Mouse (Mus musculus) limb, embryonic 10.5 days (tissue): ENCODE measurements around the gene Med19. TPM values are rescaled to one million over a fixed set of nuclear protein-coding genes. Genes with fewer than 3 reads are reported as not detected.
A peak's percentile ranks its signal among the peaks of the same experiment; 100 is the strongest.
"Not testable (repeated sequence)": the region's sequence is repeated elsewhere in the genome, so short reads cannot be mapped to it uniquely, and the experiment has no call there.

Source experiments
- DNase-seq: peaks from one replicate; pipeline ENCODE4 v3.0.0-alpha.2; 2017; ENCODE audit warnings: low spot score
- H3K27ac ChIP-seq: fragments of 300-500 bp; sonication (generic); 2 replicates; pipeline ENCODE4 v1.5.1; 2016; ENCODE audit warnings: mild to moderate bottlenecking
- H3K27me3 ChIP-seq: fragments of 300-500 bp; sonication (generic); 2 replicates; pipeline ENCODE4 v1.6.1; 2016; ENCODE audit warnings: low read depth, mild to moderate bottlenecking; ENCODE audit not compliant: poor library complexity, severe bottlenecking
- H3K36me3 ChIP-seq: fragments of 300-500 bp; sonication (generic); 2 replicates; pipeline ENCODE4 v1.6.1; 2016; ENCODE audit warnings: mild to moderate bottlenecking, moderate library complexity
- H3K4me1 ChIP-seq: fragments of 300-500 bp; sonication (generic); 2 replicates; pipeline ENCODE4 v1.6.1; 2016
- H3K4me3 ChIP-seq: fragments of 300-500 bp; sonication (generic); 2 replicates; pipeline ENCODE4 v1.5.1; 2016; ENCODE audit warnings: mild to moderate bottlenecking, moderate library complexity
- H3K9me3 ChIP-seq: fragments of 300-500 bp; sonication (generic); replicated peaks from 2 replicates; pipeline ENCODE4 v1.6.1; 2016; ENCODE audit warnings: mild to moderate bottlenecking
- WGBS: fragments of 180-500 bp; shearing (Covaris S2); methylation state at CpG from one replicate; pipeline ENCODE4 v1.1.7; 2016; 5-methylcytosine and 5-hydroxymethylcytosine counted together
- polyA plus RNA-seq: library from polyadenylated mRNA; unstranded; fragments of >200 nt; fragmentation: Nextera tagmentation; extraction: Ambion mirVana; gene quantifications from 2 replicates; pipeline ENCODE4 v1.2.1, GENCODE M21; 2016

The Med19 gene
- polyA plus RNA-seq, 1 experiment from 2014 or later: 41.1 TPM

DNA sequence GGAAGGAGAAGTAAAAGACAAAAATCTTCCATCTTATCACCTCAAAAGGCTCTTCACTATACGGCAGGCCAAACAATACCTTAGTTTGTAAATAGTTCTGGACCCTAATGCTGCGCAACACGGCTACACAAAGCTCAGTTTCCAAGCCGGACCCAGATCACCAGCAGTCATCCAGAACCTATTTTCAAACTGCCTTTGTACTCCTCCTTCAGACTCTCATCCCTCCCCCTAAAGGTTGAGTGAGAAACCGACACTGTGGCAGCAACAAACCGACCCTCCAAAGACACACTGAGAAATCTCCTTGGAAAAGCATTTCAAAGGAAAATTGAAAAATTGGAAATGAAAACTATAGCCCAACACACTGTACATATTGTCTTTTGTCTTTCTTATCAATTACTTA is 29.8 kb upstream of the Med19 start:
- peaks cover 20% of the 10 kb centered on the region; the same call in 1 of the 2 replicates for H3K36me3 ChIP-seq
- H3K9me3 ChIP-seq: no peaks in the 10 kb centered on the region
- peaks cover 15% of the 10 kb centered on the region for H3K4me1 ChIP-seq
- H3K27ac ChIP-seq: no peak overlapping the region
- WGBS: 68% methylated on average over 6 of the region's 6 CpGs
- DNase-seq: no peak
- no peaks in the 10 kb centered on the region for H3K27me3 ChIP-seq
- H3K4me3 ChIP-seq: peak overlapping the region; percentile 74

DNA sequence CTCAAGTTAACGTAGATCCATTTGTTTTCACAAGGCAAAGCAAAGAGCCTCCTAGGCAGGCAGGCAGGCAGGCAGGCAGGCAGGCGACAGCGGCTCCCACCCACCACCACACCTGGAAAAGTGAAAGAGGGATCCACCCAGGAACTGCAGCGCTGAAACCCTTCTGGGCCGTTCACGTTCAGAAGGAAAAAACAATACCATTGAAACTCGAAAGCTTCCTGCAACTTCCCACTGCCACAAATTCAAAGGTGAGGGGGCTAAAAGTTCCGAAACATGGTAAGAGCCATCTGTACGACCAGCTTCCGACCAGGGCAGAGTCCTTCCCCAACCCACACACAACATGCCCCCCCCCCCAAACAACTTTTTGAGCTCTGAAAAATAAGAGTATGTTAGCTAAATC is 28.5 kb upstream of the Med19 start:
- DNase-seq: peak; percentile 59
- Histone ChIP-seq H3K9me3 (no peaks in the 10 kb centered on the region), H3K4me3 (peak overlapping the region; percentile 74), H3K36me3 (peaks cover 19% of the 10 kb centered on the region; the same call in 1 of the 2 replicates), H3K27me3 (no peaks in the 10 kb centered on the region), H3K27ac (peak overlapping the region; percentile 94), H3K4me1 (peaks cover 15% of the 10 kb centered on the region)
- WGBS: 0% methylated on average over 10 of the region's 10 CpGs

DNA sequence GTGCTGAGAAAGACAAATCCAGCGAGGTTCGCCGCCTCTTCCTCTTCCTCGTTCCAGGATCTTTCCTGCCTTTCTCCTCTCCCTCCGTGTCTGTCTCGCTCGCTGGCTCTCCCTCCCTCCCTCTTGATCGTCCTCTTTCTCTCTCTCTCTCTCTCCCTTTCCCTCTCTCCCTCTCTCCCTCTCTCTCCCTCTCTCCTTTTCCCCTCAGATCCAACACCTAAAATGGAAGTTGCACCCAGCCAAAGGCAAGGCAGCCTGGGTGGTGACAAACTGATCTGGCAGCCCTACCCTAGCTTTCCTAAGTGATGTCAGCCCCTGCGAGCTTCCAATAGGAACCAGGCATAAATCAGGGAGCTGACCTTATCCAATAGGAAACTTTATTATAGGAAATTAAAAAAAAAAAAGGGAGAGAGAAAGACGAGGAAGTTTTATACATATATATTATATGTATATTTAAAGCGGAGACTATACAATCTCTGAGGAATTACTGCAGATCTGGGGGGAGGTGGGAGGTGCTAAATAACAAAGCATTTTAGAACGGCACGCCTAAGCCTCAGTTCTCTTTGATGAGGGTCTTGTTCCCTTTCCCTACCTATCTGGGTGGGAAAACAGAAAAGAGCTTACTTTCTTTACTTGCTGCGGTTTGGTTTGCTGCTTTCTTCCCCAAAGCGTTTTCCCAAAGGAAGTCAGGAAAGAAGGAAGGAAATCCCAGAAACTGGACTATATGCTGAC is 27.6 kb upstream of the Med19 start, which contains the start of gene Ctnnd1:
Gene Ctnnd1 (minus strand): TSS at position 302 of the 732 bp plus-strand sequence.
- H3K4me3 ChIP-seq: peak within 1 kb of the TSS; percentile 74
- peaks cover 15% of the 10 kb centered on the region for H3K4me1 ChIP-seq
- DNase-seq: peak; percentile 78
- H3K27ac ChIP-seq: peak within 1 kb of the TSS; percentile 94
- under 1% methylated on average over 15 of the region's 15 CpGs for WGBS
- peaks cover 15% of the 10 kb centered on the region; the same call in 1 of the 2 replicates for H3K36me3 ChIP-seq
- no peaks in the 10 kb centered on the region for H3K27me3 ChIP-seq
- no peaks in the 10 kb centered on the region for H3K9me3 ChIP-seq

DNA sequence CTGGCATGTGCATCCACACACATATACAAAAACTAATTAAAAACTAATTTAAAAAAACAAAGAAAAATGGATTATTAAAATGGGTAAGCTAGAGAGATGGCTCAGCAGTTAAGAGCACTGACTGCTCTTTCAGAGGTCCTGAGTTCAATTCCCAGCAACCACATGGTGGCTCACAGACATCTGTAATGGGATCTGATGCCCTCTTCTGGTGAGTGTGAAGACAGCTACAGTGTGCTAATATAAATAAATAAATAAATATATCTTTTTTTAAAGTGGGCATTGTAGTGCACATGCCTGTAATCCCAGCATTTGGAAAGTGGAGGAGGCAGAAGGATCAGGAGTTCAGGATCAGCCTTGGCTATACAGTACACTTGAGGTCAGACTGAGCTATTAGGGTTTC is 24.8 kb upstream of the Med19 start:
- no peak overlapping the region for H3K27ac ChIP-seq
- no peaks in the 10 kb centered on the region for H3K27me3 ChIP-seq
- H3K4me1 ChIP-seq: peaks cover 12% of the 10 kb centered on the region
- no peak for DNase-seq
- H3K4me3 ChIP-seq: no peak overlapping the region
- H3K9me3 ChIP-seq: no peaks in the 10 kb centered on the region
- H3K36me3 ChIP-seq: no peaks in the 10 kb centered on the region

DNA sequence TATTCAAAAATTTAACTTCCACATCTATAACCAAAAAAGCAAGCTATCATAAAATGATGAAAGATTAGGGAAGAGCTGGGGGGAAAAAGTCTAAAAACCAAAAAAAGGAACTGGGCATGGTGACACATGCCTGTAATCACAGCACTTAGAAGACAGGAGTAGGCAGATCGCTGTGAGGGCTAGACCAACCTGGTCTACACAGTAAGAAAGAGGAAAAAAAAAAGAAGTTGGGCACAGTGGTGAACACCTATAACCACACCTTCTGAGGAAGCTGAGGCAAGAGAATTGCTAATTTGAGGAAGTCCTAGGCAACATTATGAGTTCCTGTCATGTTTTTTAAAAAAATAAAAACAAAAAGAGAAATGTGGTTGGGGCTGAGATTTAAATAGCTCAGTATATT is 22.3 kb upstream of the Med19 start:
- no peak for DNase-seq
- Histone ChIP-seq H3K9me3 (no peaks in the 10 kb centered on the region), H3K4me3 (no peak overlapping the region), H3K27ac (no peak overlapping the region), H3K27me3 (no peaks in the 10 kb centered on the region), H3K4me1 (0 out of 2 replicates have a peak, but pooled peaks cover 5% of the 10 kb centered on the region), H3K36me3 (no peaks in the 10 kb centered on the region)
- WGBS: 80% methylated on average over 1 of the region's 1 CpGs

DNA sequence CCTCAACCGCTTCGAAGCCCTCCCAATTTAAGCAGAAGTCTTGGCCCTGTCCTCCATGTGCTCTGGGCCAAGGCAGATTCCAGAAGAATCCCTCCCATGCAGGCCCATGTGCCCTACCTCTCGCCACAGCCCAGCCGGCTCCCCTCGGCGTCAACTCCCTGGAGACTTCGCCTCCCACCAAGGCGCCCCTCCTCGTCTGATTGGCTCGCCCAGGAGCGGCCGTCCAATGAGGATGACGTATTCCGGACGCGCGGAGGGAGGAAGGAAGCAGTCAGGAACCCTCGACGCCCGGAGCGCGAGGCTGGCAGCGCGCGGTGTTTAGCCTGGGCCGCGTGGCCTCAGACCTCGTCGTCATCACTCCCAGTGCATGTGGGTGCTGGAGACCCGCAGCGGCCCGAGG is 19.4 kb upstream of the Med19 start, which contains the start of gene Btbd18:
Gene Btbd18 (plus strand): TSS at position 274 of the 400 bp plus-strand sequence.
- H3K4me1 ChIP-seq: no peaks in the 10 kb centered on the region
- no peaks in the 10 kb centered on the region for H3K9me3 ChIP-seq
- H3K4me3 ChIP-seq: no peak within 1 kb of the TSS
- H3K27me3 ChIP-seq: no peaks in the 10 kb centered on the region
- DNase-seq: no peak
- H3K36me3 ChIP-seq: no peaks in the 10 kb centered on the region
- WGBS: 92% methylated on average over 32 of the region's 32 CpGs
- H3K27ac ChIP-seq: no peak within 1 kb of the TSS

DNA sequence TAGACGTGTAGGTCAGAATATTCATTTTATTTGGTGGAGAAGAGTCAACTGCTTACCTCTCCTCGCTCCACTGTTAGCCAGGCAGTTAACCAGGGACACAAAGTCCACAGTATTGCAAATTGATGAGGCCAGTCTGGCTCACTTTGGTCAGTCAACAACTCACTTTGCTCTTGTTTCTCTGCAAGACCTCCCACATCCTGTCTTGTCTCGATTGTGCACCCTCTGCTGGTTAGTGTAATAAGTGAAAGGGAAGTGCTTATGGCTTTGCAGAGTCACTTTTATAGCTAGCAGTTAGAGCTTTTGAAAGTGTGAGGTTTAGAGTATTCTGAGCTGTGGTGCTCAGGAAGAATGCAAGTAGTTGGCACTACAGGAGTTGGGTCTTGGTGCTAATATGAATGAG is 17.9 kb upstream of the Med19 start:
- no peaks in the 10 kb centered on the region for H3K36me3 ChIP-seq
- H3K4me1 ChIP-seq: no peaks in the 10 kb centered on the region
- H3K27me3 ChIP-seq: no peaks in the 10 kb centered on the region
- H3K4me3 ChIP-seq: no peak overlapping the region
- no peak for DNase-seq
- no peak overlapping the region for H3K27ac ChIP-seq
- whole genome bisulfite sequencing: 68% methylated on average over 3 of the region's 3 CpGs
- H3K9me3 ChIP-seq: no peaks in the 10 kb centered on the region

DNA sequence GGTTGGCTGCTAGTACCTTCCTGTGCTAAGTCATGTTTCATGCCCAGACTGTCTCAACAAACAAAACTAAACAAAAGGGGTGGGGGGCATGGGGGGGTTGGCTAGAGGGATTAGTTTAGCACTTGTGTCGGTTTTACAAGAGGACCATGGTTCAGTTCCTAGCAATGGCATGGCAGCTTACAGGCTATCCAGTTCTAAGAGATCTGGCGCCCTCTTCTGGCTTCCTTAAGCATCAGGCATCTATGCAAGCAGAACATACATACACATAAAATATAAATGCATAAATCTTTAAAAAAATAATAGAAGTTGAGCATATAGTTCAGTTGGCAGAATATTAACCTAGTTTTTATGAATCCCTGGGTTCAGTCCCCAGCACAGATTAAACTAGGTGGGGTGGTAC is 15.3 kb upstream of the Med19 start:
- Histone ChIP-seq H3K36me3 (peaks cover 8% of the 10 kb centered on the region), H3K9me3 (no peaks in the 10 kb centered on the region), H3K4me1 (no peaks in the 10 kb centered on the region), H3K27me3 (no peaks in the 10 kb centered on the region), H3K27ac (no peak overlapping the region), H3K4me3 (no peak overlapping the region)
- peak; percentile 41 for DNase-seq
- WGBS: 18% methylated on average over 2 of the region's 2 CpGs

DNA sequence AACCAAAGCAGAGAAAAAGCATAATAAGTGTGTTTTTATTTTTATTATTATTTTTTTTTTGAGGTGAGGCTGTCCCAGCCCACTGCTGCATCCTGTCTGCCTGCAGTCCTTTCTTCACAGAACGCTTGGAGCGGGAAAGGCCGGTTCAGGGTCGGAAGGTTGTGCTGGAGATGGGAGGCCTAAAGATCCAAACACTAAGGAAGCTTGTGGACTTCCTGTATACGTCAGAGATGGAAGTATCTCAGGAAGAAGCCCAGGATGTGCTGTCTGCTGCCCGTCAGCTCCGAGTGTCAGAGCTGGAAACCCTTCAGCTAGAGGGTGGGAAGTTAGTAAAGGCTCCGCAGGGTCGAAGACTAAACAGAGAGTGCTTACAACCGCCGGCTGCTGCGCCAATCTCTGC is 12.1 kb upstream of the Med19 start:
- no peaks in the 10 kb centered on the region for H3K9me3 ChIP-seq
- H3K4me3 ChIP-seq: no peak overlapping the region
- DNase-seq: no peak
- WGBS: 62% methylated on average over 12 of the region's 12 CpGs
- no peaks in the 10 kb centered on the region for H3K27me3 ChIP-seq
- H3K27ac ChIP-seq: no peak overlapping the region
- peaks cover 23% of the 10 kb centered on the region for H3K36me3 ChIP-seq
- H3K4me1 ChIP-seq: peaks cover 11% of the 10 kb centered on the region

DNA sequence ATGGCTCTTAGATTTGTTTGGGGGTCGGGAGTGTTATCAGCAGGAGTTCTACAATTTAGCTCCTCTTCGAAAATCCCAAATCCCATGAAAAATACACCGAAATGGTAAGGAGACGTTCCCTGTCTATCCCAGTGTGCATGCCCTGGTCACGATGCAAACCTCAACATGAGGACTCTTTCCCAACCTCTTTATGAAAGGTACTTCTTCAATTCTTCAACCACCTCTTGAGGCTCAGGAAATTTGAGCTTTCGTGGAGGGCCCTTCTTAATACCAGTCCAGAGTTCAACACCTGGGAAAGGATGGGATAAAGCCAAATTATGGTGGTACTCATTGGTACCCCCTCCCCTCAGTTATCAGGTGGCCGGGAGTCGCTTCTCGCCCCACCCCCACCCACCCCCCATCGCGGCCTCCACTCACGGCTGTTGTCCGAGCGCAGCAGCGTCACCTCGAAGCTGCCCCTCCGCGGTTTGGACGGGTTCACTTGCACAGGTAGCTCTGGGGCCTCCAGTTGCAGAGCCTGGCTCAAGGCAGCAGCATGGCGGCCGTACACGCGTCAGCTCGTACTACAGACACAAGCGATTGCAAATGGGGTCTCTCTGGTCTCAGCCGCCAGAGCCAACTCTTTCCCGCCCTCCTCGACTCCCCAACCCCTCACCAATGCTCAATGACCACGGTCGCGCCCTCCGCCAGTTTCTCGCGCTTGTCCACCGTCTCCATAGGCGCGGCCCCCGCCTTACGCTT is 8.2 kb upstream of the Med19 start:
- no peak for DNase-seq
- 3% methylated on average over 39 of the region's 39 CpGs for WGBS
- Histone ChIP-seq H3K9me3 (no peaks in the 10 kb centered on the region), H3K36me3 (peaks cover 50% of the 10 kb centered on the region), H3K4me1 (peaks cover 12% of the 10 kb centered on the region), H3K27ac (peak overlapping the region; percentile 99), H3K4me3 (peak overlapping the region; percentile 83), H3K27me3 (no peaks in the 10 kb centered on the region)

DNA sequence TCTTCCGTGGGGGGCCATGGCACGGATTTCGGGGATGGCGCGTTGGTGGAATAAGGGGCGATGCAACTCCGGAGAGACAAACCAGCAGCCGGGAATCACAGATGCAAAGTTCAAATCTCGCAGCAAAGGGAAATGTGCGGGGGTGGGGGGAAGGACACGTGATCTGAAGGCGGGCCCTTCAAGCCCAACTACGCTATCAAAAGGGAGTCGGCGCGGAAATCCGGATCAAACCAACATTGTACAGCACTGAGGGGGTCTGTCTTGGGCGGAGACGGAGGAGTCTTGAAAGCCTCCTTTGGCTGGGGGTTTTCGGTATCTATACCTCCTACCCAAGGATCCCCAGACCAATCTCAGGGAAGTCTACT is 7.7 kb upstream of the Med19 start, which contains the start of gene Selenoh:
Gene Selenoh (minus strand): TSS at position 202 of the 365 bp plus-strand sequence.
- WGBS: under 1% methylated on average over 20 of the region's 20 CpGs
- no peaks in the 10 kb centered on the region for H3K9me3 ChIP-seq
- peaks cover 12% of the 10 kb centered on the region for H3K4me1 ChIP-seq
- H3K27ac ChIP-seq: peak within 1 kb of the TSS; percentile 99
- peak; percentile 94 for DNase-seq
- H3K27me3 ChIP-seq: no peaks in the 10 kb centered on the region
- H3K4me3 ChIP-seq: peak within 1 kb of the TSS; percentile 83
- peaks cover 55% of the 10 kb centered on the region for H3K36me3 ChIP-seq

DNA sequence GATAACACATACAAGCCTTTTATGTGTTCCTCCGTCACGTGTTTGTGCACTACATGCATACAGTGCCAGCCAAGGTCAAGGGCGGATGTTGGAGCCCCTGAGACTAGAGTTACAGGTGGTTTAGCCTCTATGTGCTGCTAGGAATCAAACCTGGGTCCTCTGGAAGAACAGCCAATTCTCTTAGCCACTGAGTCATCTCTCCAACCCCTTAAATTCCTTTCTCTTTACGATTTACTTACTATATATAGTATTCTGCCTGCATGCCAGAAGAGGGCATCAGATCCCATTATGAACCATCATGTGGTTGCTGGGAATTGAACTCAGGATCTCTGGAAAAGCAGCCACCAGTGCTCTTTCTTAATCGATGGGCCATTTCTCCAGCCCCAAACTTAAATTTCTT is 6.7 kb upstream of the Med19 start:
- Histone ChIP-seq H3K4me1 (peaks cover 12% of the 10 kb centered on the region), H3K36me3 (peaks cover 64% of the 10 kb centered on the region)
- not testable (repeated sequence) for H3K27me3 ChIP-seq, H3K27ac ChIP-seq, DNase-seq, H3K4me3 ChIP-seq, H3K9me3 ChIP-seq
- 72% methylated on average over 4 of the region's 5 CpGs for WGBS

DNA sequence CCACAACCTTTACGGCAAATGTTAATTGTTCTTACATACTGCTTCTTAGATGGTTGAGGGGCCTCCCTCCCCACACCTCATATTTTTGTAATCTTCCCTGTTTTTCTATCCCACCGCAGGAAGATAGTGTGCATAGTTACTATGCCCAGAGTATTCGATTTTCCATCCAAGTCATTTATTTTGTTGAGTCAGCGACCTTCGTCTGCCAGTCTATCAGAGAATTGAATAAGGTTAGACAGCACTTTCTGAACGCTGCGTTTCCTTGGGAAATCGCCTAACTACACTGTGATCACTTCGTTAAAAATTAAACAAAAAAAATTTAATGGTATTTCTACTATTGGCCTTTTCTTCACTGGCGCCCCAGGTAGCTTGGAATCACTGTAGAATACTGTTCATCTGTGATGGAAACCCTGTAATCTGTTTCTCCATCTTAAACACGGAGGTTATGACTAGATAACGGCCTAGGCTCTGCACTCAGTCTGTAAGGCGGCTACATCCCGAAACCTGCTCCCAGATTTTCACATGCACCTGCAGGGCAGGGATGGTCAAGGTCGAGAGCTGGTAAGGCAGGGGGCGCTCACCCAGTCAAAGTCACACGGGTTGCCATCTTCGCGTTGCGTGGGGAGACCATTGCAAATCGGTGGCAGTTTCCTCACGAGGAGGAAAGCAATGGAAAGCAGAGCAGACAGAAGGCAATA is 783 bp upstream of the Med19 start:
- no peaks in the 10 kb centered on the region for H3K9me3 ChIP-seq
- peaks cover 16% of the 10 kb centered on the region for H3K4me1 ChIP-seq
- DNase-seq: no peak
- H3K36me3 ChIP-seq: peaks cover 59% of the 10 kb centered on the region
- no peaks in the 10 kb centered on the region for H3K27me3 ChIP-seq
- WGBS: 10% methylated on average over 22 of the region's 22 CpGs
- peak overlapping the region; percentile 58 for H3K27ac ChIP-seq
- peak overlapping the region; percentile 89 for H3K4me3 ChIP-seq
